Mouse (Mus musculus): ENCODE results near the gene Sec14l1.

DNA sequence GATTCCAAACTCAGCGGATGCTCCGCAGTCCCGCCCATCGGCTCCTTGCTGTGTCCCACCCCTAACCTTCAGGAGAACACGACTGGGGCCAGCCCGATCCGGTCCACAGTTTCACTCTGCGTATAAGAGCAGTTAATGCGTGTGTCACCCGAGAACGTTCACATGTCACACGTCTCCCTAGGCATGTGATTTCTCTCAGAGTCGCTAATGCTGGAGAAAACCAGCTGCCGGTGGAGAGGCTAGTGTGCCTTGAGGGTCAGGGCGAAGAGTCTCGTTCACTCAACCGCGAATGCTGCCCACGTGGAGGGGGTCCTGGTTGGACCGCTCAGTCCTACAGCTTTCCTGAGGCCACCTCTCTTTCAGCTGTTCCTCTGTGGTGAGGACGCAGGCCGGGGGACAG, 23.1 kb upstream of the Sec14l1 start:
- TF ChIP-seq CTCF (IDR thresholded peaks at IDR 0.05; ENCODE audit: control insufficient read depth, insufficient read depth, insufficient replicate concordance, low read depth, low read length), result no peak
- TF ChIP-seq POLR2A (IDR thresholded peaks at IDR 0.05; ENCODE audit: control insufficient read depth, low read depth, low read length), result no peak

All from testis, adult 2 months (tissue).